Mouse (Mus musculus) brain, embryonic 18.5 days (tissue): Measurements from ENCODE around the gene Orc4.
"Not testable (repeated sequence)": the region's sequence is repeated elsewhere in the genome, so short reads cannot be mapped to it uniquely, and the experiment has no call there.

Experiments used
- DNase-seq: peaks from one replicate; pipeline ENCODE4 v3.0.0-alpha.2; 2012; ENCODE audit warnings: low read depth, low spot score

Orc4 gene

DNA sequence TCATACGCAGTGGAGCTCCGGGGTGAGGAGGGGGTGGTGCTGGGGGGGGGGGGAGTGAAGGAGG is at the start of gene Orc4:
Gene Orc4, minus strand, starts transcription at position 26 of the 64 bp plus-strand sequence.
- DNase-seq = no peak

DNA sequence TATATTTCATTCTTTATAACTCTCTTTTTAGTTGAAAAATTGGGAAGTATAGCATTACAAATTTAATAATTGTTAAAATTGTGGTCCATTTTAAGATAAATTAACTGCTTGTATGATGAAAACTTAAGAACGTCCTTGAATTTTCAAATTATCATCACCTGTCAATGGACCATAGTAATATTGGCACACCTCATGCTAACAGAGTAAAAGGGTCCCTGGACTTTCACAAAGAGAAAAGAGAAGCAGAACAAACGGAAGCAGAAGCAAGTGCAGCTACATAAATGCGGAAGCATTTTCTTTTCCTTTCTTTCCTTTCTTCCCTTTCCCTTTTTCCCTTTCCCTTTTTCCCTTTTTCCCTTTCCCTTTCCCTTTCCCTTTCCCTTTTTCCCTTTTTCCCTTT is 40.2 kb upstream of the Orc4 start:
- no peak for DNase-seq

DNA sequence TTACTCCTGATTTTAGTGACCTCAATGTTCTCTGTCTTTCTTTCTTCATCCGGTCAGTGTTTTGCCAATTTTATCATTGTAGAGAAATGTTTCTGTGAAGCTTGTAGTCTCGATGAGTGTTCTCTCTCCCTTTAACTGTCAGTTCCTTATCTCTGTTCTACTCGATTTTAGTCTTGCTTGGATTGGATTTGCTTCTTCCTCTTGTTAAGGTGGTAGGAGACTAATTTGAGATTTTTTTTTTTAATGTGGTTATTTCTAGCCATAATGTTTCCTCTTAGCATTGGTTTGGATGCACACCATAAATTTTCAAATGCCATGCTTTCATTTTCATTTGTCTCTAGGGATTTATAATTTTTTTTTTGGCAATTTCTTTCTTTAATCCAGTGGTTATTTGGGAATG is 28.8 kb upstream of the Orc4 start:
- DNase-seq = no peak

GRCm38 (mm10) chr2:48956591-48956990 is 6.5 kb upstream of the Orc4 start:
- no peak for DNase-seq

DNA sequence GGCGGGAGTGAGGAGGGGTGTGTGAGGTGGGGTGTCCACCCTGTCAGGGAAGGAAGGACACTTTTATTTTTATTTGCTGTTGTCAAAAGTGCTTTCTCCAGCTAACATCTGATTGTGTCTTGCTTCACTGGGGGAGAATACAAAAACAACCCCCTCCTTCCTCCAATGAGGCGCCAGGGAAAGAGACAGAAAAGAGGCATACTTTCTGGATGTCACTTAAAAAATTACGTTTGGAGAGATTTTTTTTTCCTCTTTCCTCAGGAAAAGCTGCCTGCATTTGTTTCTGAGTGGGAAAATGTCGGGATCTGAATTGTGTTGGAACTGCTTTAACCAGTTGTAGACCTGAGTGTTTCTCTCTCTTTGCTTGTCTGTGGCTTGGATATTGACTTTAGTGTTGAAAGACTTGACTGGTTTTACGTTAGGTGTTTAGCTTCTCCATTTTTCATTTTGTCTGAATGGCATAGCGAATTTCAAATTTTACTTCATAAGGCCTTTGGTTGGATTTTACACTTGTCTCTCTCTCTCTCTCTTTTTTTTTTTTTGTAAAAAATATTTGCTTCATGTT is 321 bp upstream of the Orc4 start:
- peak; percentile 1 for DNase-seq

DNA sequence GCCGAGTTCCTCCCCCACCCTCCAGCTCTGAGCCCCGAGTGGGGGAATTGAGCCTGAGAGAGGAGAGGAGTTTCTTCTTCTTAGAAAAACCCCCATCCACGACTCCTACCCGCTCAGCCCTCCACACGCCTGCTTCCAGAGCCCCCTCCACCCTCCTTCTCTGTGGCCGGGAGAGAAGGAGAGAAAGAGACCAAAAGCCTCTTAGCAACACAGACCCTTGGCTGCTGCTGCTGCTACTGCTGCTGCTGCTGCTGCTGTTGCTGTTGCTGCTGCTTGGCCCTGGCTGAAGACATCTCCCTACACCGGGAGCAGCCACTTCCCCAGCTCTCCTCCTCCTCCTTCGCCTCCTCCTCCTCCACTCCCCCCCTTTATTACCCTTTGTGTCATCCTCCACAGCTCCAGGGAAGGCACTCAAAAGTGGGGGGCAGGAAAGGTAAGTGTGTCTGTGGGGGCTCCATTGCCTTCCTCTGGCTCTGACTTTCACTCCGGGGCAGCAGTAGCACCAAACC is 280 bp downstream of the Orc4 start:
- DNase-seq = no peak

DNA sequence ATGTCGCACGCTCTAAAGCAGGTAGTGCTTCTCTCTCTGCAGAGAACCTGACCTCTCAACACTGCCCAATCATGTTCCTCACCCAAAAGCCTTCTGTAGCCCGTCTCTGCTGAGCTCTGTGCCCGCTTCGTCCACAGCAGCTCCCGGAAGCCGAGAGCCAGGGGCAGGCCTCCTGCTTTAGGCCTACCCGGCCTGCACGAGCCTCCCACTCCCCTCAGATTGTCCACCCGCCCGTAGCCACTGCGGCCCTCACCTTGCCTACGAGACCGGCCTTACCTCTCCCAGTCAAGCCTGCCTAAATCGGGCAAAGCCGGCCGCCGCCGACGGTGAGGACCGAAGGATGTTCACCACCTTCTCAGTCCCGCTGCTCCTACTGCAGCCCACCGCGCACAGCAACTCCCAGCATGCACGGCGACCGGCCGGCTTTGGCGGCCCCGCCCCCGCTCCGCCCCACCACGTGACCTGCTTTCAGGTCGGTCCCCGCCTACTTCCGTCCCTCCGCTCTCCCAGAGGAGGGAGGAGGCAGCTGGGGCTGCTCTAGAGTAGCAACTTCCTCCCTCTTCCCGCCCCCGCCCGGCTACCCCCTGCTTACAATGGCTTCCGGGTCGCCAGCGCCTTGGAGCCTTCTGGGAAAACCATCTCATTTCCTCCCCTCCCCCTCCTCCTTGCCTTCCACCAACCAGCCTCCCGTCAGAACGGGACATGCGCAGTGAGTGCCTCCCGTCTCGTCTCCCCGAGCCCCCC is 1.1 kb downstream of the Orc4 start, which contains the start of gene Mbd5:
Gene Mbd5, plus strand, starts transcription at position 668 of the 744 bp plus-strand sequence.
- DNase-seq = peak; percentile 100

DNA sequence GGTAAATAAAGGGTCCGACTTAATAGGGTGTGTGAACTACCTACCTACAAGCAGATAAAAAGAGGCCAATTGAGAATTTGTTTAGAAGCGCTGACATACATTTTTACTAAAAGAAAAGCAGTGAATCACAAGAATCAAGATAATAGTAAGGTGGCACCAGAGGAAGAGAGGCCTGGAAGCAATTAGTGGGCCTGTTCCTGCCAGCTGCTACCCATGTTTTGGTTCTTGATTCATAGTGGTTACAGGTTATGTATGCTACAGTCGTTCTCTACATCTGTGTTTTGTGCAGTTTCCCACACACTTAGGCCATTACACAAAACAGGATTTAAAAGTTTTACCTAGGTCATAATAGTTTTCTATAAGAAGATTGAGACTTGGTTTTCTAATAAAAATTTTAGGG is 2.3 kb downstream of the Orc4 start:
- DNase-seq = no peak

DNA sequence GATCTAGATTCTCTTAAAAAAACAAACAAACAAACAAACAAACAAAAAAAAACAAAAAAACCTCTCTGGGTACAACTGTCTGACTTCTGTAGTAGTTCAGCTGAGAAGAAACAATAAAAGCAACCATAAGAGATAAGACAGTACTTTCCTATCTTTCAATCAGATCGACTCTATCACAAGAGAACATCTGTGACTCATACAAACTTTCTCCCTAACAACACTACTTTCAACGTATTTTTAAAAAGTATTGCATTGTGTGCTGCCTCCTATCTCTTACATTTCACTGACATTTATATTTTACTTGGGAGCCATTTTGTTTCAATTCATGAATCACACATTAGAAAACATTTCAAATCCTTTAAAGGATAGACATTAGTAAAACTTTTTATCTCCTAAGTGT is 15.0 kb downstream of the Orc4 start:
- no peak for DNase-seq

DNA sequence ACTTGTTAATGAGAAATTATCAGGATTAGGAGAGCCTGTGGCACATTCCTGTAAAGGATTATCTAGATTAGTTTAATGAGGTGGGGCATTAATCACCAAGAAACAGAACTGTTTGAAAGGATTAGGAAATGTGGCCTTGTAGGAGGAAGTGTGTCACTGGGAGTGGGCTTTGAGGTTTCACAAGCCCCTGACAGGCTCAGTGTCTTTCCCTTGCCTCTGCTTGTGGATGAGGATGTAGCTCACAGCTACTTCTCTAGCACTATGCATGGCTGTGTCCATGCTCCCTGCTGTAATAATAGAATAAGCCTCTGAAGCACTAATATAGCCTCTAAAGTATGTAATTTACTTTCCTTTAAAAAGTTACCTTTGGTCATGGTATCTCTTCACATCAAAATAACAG is 34.2 kb downstream of the Orc4 start:
- no peak for DNase-seq

DNA sequence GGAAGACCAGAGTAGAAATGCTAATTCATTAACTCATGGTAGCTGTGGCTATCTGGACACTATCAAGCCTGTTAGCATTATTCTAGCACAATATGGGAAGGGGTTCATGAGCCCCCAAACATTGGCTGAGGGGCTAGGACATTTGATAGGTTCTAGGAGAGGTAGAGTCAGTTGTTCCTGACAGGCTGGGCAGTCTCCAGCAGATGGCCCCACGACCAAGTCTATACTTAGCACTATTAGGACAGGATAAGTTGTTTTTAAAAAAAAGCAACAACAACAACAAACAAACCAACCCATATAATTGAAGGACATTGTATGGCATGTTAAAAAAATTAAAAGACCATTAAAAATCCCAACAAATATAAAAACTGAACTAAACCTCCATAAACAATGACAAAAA is 35.9 kb downstream of the Orc4 start:
- DNase-seq = no peak

DNA sequence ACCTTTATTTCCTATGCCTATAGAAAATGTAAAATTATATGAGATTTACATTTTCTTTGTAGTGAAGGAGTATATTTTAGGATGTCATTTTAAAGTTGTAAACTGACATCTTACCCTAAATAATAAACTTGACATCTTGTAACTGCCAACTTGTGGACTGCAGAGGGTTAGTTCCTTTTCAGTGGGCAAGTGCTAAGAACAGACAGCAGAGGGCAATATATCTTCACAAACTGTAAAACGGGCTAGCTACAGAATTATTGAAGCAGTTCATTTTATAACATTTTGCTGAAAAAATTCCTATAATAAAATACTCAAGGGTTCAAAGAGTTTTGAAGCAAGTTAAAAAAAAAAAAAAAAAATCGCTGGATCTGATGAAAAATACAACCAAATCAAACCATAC is 41.2 kb downstream of the Orc4 start:
- DNase-seq = no peak

DNA sequence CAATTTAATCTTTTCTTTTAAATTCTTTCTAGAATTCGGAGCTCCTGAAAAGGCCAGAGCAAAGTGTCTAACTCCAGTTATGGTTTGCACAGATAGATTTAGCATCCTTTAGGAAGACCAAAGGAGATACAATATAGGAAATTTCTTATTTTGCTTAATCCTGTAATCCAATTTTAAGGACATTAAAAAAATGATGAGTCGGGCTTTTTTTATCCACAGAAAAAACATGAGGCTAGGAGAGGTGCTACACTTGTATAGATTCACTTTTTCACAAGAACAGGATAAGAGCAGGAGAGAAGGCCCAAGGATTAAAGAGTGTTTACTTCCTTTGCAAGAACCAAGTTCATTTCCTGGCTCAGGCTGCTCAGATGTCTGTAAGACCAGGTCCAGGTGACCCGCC is 54.9 kb downstream of the Orc4 start:
- DNase-seq = no peak

- DNase-seq = peak; percentile 64
Observed at GRCm38 (mm10) chr2:48885945-48886344, 64.1 kb downstream of the Orc4 start.

DNA sequence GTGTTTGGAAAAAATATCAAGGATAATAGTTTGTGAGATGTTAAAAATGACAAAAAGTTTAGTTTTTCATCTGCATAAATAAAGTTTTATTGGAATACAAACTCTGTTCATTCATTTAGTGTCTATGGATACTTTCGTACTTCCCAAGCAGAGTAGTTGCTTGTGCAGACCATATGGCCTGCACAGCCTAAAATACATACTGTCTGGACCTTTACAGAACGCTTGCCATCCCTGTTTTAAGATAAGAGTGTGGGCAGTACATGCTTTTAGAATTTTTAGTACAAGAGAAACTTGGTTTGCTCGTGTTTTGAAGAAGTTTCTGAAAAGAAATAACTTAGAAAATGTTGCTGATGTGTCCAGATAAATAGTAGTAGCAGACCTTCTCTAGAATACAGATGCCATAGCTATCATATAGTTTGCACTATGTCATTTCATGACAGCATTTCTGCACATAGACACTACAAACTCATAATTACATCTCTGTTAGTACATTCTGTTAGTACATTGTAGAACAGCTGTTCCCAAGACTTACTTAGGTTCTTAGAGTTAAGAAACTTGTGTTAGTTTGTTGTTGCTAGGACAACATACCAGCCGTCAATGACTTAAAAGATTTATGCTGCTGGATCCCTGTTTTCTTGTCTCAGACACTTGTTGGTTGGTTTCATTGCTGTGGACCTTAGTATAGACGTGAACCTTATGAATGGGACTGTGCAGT is 81.7 kb downstream of the Orc4 start:
- DNase-seq = no peak

DNA sequence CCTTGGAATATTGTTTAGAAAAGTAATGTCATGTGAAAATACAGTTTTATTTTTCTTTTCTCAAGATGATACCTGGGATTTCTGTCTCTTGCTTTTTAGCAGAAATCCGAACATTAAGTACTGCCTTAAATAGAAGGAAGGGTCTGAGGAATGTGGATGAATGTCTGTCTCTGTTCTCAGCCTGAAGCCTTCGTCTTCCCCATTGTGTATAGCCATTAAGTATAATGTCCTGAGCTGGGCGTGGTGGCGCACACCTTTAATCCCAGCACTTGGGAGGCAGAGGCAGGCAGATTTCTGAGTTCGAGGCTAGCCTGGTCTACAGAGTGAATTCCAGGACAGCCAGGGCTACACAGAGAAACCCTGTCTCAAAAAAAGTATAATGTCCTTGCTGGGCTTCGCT is 84.5 kb downstream of the Orc4 start:
- DNase-seq = not testable (repeated sequence)
